Mouse (Mus musculus): ENCODE measurements around the gene Sdc1.
A peak's percentile ranks its signal among the peaks of the same experiment; 100 is the strongest.

The Sdc1 gene

DNA sequence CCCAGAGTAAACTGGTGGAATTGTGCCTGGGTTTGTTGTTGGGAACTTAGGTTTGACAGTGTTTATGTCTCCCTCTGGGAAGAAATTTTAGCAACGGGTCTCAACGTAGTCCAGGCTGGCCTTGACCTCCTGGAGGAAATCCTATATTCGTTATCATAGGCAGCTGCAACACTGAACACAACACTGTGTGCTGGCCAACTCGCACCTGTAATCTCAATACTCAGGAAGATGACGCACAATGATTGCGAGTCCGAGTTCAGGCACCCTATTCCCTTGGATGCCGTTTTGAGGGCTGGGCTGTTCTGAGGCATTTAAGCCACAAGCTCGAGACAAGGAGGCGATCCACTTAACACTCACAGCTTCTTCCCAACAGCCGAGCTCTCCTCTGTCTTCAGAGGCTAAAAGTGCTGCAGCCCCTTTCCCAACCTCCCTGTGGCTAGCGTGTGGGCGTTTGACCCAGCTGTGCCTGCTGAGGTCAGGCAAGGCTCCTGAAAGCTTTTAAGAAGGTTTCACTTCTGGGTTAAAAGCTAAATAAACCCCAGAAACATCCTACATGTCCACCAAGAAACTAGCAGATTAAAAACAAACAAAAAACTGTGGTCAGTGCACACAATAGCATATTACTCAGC, 58.0 kb downstream of the Sdc1 start:
- DNase-seq: no peak

DNA sequence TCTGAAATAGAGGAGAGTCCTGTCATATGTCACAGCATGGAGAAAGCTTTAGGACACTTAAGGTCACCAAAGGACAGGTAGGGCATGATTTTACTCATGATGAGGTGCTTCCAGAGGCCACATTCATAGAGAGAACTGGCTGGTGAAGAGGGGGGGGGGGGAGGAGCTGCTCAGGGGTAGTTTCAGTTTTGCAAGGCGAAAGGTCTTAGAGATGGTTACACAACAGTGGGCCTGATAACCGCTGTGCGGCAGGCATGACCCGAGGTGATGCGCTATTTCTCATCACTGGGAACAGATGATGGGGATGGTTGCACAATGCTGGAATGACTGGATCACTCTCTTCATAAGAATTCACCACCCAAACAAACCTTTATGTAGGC, 58.5 kb downstream of the Sdc1 start:
- peak; percentile 30 for DNase-seq

- no peak for DNase-seq
These were observed 60.0 kb downstream of the Sdc1 start for GRCm38 (mm10) chr12:8830967-8831635.

DNA sequence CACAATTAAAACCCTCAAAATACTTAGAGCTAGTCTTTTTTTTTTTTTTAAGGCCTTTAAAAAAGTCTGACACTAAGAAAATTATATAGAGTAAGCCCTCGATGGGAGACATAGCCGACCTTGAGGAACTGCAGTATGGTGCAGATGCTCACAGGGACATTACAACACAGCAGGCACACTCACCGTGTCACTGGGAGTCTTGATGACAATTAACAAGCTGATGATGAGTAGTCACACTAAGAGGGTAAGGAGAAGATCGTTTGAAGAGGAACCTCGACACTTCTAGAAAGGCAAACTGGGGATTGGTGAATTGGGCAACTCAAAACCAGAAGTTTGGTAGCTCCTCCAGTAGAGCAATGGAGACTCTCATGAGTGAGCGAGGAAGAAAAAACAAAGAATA, 60.6 kb downstream of the Sdc1 start:
- DNase-seq: no peak

DNA sequence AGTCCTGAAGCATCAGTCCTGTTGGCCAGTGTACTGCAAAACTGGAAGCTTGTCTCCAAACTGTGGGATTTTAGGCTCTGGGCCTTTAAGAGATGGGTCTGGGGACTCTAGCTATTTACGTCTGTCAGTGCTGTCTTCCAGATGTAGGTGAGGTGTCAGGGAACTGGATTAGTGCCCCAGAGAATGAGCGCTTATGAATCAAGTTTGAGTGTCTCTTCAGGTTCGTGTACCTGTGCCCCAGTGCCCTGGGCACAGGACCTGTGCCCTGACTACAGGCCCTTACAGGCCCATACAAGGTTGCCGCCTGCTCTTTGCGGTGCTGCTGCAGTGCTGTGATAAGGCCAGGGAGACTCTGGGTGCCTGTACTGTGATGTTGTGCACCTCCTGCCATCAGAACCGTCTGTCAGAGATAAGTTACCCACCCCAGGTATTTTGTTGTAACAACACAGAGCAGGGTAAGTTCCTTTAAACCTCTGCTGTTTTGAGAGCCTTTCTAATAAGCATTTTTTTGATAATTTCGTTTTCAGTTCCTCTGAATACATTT, 69.7 kb downstream of the Sdc1 start:
- no peak for DNase-seq

DNA sequence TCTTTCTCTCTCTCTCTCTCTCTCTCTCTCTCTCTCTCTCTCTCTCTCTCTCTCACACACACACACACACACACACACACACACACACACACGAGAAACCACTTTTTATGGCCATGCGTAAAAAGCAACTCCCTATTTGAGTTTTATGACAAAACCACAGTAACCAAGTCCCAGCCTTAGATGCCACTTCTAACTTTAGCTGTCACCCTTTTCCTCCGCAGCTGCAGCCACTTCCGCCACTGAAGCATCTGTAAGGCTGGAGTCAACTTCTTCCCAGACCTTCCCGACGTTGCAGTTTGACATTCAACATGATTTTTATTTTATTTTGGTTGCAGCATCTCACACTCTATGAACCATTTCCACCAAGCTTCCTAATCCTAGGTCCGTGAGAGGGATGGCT, 71.6 kb downstream of the Sdc1 start:
- DNase-seq: no peak
